Mouse (Mus musculus) midbrain, embryonic 16.5 days (tissue): ENCODE data around the gene Spg7. TPM values are rescaled to one million over a fixed set of nuclear protein-coding genes. Genes with fewer than 3 reads are reported as not detected.

Experiments
- ATAC-seq: fragments of 200-750 bp; cut with Nextera tagmentation; 2 replicates; pipeline ENCODE4 v1.8.0; 2017; ENCODE audit warnings: moderate TSS enrichment
- H3K27ac ChIP-seq: fragments of 300-500 bp; sonication (generic); 2 replicates; pipeline ENCODE4 v1.5.1; 2014; ENCODE audit warnings: mild to moderate bottlenecking, low read length, mixed read lengths
- H3K27me3 ChIP-seq: fragments of 300-500 bp; sonication (generic); 2 replicates; pipeline ENCODE4 v1.6.1; 2014; ENCODE audit warnings: low read depth, low read length, mixed read lengths; ENCODE audit not compliant: control insufficient read depth, insufficient read depth
- H3K36me3 ChIP-seq: fragments of 300-500 bp; sonication (generic); 2 replicates; pipeline ENCODE4 v1.6.1; 2014; ENCODE audit warnings: mild to moderate bottlenecking, low read length, moderate library complexity, mixed read lengths; ENCODE audit not compliant: control insufficient read depth, insufficient read depth
- H3K4me1 ChIP-seq: fragments of 300-500 bp; sonication (generic); 2 replicates; pipeline ENCODE4 v1.6.1; 2014; ENCODE audit warnings: mild to moderate bottlenecking, low read length, mixed read lengths; ENCODE audit not compliant: control insufficient read depth, insufficient read depth
- H3K4me2 ChIP-seq: fragments of 300-500 bp; sonication (generic); 2 replicates; pipeline ENCODE4 v1.6.1; 2014; ENCODE audit warnings: mild to moderate bottlenecking, low read length, mixed read lengths
- H3K4me3 ChIP-seq: fragments of 300-500 bp; sonication (generic); 2 replicates; pipeline ENCODE4 v1.5.1; 2014; ENCODE audit warnings: low read depth, mild to moderate bottlenecking, low read length, moderate library complexity, mixed read lengths
- H3K9ac ChIP-seq: fragments of 300-500 bp; sonication (generic); 2 replicates; pipeline ENCODE4 v1.6.1; 2014; ENCODE audit warnings: low read depth, low read length, mixed read lengths
- H3K9me3 ChIP-seq: fragments of 300-500 bp; sonication (generic); replicated peaks from 2 replicates; pipeline ENCODE4 v1.6.1; 2014; ENCODE audit warnings: mild to moderate bottlenecking, low read length, mixed read lengths; ENCODE audit not compliant: control insufficient read depth, poor library complexity, severe bottlenecking
- WGBS: fragments of 180-500 bp; shearing (Covaris S2); extraction: QIAGEN DNeasy Blood & Tissue Kit; methylation state at CpG from one replicate; pipeline ENCODE4 v1.1.7; 2014; 5-methylcytosine and 5-hydroxymethylcytosine counted together
- polyA plus RNA-seq: library from polyadenylated mRNA; unstranded; fragments of >200 nt; fragmentation: Nextera tagmentation; extraction: Ambion mirVana; gene quantifications from 2 replicates; pipeline ENCODE4 v1.2.1, GENCODE M21; 2015

The Spg7 gene
- polyA plus RNA-seq, 1 experiment from 2014 or later = 48.2 TPM

DNA sequence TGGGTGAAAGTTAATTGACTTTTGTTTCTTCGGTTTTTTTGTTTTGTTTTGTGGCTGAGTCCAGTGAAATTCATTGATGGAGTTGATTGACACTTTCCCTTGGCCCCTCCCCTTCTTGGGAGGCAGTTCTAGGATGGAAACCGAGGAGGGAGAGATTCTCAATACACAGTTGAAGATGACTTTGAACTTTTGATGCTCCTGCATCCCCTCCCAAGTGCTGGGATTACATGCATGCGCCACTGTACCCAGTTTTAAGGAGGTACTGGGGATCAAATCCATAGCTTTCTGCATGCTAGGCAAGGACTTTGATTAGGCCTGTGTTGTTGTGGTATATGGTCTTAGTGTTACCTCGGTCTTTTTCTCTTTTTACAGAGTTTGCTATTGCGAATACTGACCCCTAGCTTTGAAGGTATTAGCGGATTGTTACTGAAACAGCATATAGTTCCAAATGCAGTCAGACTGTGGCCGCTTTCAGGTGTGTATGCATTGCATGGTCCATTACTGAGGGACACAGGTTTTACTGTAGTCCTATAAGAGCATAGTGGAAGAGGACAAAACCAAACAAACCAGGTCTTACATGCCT lies 3.5 kb downstream of the Spg7 start:
- Histone ChIP-seq H3K36me3 (0 out of 2 replicates have a peak, but pooled peaks cover 2% of the 10 kb centered on the region), H3K27me3 (no peaks in the 10 kb centered on the region), H3K27ac (peak overlapping the region; percentile 94), H3K4me3 (peak overlapping the region; percentile 87), H3K4me1 (peaks cover 21% of the 10 kb centered on the region), H3K4me2 (peak overlapping the region; percentile 87), H3K9ac (peak overlapping the region; percentile 95), H3K9me3 (no peaks in the 10 kb centered on the region)
- 37% methylated on average over 7 of the region's 7 CpGs for WGBS
- no peak for ATAC-seq

DNA sequence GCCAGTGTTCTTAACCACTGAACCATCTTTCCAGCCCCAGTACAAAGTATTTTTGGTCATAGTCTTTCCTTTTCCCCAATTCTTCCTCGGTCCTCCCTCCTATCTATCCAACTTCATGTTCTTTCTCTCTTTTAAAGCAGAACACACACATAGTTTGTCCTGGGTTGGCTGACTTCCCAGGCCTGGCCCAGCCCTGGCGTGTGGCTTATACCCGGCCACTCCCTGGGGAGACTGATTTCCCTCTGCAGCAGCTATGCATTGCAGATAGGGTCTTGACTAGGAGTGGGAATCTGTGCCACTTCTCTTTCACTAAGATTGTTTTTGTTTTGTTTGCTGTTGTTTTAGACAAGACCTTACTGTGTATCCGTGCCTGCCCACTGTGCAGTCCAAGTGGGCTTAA lies 8.4 kb downstream of the Spg7 start:
- Histone ChIP-seq H3K4me3 (no peak overlapping the region), H3K27ac (no peak overlapping the region), H3K9me3 (no peaks in the 10 kb centered on the region), H3K4me1 (peaks cover 9% of the 10 kb centered on the region), H3K27me3 (no peaks in the 10 kb centered on the region), H3K4me2 (no peak overlapping the region), H3K36me3 (peaks cover 10% of the 10 kb centered on the region; the same call in 1 of the 2 replicates), H3K9ac (no peak overlapping the region)
- ATAC-seq = no peak
- WGBS = 77% methylated on average over 4 of the region's 4 CpGs

DNA sequence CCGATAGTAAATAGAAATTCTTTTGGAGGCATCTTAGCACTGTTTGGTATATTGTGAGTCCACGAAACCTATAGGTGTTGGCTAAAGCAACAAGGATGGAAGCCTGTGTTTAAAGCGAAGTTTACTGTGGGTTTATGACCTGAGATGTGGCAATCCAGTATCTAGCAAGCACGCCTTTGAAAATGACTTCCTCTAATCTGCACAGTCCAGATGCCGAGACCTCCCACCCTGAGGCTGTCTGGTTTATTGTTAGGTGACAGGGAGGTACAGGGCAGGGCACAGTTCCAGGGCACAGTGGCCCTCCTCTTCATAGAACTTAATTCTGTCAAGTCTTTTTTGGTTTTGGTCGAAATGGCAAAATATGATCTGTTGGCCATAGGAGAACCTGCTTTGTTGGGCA lies 14.5 kb downstream of the Spg7 start:
- WGBS = 93% methylated on average over 6 of the region's 6 CpGs
- no peaks in the 10 kb centered on the region for H3K4me1 ChIP-seq
- H3K36me3 ChIP-seq = peaks cover 26% of the 10 kb centered on the region
- no peak overlapping the region for H3K27ac ChIP-seq
- H3K9ac ChIP-seq = no peak overlapping the region
- ATAC-seq = no peak
- H3K4me3 ChIP-seq = no peak overlapping the region
- H3K27me3 ChIP-seq = no peaks in the 10 kb centered on the region
- H3K9me3 ChIP-seq = no peaks in the 10 kb centered on the region
- no peak overlapping the region for H3K4me2 ChIP-seq

GRCm38 (mm10) chr8:123082993-123083392 lies 20.3 kb downstream of the Spg7 start:
- Histone ChIP-seq H3K27me3 (no peaks in the 10 kb centered on the region), H3K4me2 (no peak overlapping the region), H3K9ac (no peak overlapping the region), H3K36me3 (peaks cover 32% of the 10 kb centered on the region), H3K27ac (no peak overlapping the region), H3K9me3 (no peaks in the 10 kb centered on the region), H3K4me1 (no peaks in the 10 kb centered on the region), H3K4me3 (no peak overlapping the region)
- WGBS = 78% methylated on average over 6 of the region's 6 CpGs
- no peak for ATAC-seq

GRCm38 (mm10) chr8:123083610-123084009 lies 20.9 kb downstream of the Spg7 start:
- no peak for ATAC-seq
- Histone ChIP-seq H3K4me3 (no peak overlapping the region), H3K4me1 (no peaks in the 10 kb centered on the region), H3K4me2 (no peak overlapping the region), H3K27ac (no peak overlapping the region), H3K9ac (no peak overlapping the region), H3K9me3 (no peaks in the 10 kb centered on the region), H3K27me3 (no peaks in the 10 kb centered on the region), H3K36me3 (peaks cover 30% of the 10 kb centered on the region)
- 84% methylated on average over 12 of the region's 12 CpGs for WGBS

GRCm38 (mm10) chr8:123087289-123087688 lies 24.5 kb downstream of the Spg7 start:
- ATAC-seq = no peak
- H3K4me1 ChIP-seq = no peaks in the 10 kb centered on the region
- no peak overlapping the region for H3K27ac ChIP-seq
- no peak overlapping the region for H3K9ac ChIP-seq
- no peaks in the 10 kb centered on the region for H3K27me3 ChIP-seq
- no peak overlapping the region for H3K4me2 ChIP-seq
- H3K9me3 ChIP-seq = no peaks in the 10 kb centered on the region
- WGBS = 89% methylated on average over 9 of the region's 9 CpGs
- peaks cover 44% of the 10 kb centered on the region for H3K36me3 ChIP-seq
- no peak overlapping the region for H3K4me3 ChIP-seq

DNA sequence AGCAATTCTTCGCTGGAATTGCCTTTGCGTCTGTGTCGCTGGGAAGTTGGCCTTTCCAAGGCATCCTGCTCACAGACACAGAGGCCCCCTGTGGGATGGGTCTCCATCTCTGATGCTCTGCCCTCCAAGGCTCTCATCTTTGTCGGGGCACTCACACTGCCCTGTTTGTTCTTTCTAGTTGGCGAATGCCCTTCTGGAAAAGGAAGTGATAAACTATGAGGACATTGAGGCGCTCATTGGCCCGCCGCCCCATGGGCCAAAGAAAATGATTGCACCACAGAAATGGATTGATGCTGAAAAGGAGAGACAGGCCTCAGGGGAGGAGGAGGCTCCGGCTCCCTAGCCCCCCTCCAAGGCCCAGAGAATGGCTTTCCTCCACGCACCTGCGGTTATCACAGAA lies 34.5 kb downstream of the Spg7 start:
- no peak overlapping the region for H3K9ac ChIP-seq
- H3K36me3 ChIP-seq = peaks cover 29% of the 10 kb centered on the region
- no peak for ATAC-seq

DNA sequence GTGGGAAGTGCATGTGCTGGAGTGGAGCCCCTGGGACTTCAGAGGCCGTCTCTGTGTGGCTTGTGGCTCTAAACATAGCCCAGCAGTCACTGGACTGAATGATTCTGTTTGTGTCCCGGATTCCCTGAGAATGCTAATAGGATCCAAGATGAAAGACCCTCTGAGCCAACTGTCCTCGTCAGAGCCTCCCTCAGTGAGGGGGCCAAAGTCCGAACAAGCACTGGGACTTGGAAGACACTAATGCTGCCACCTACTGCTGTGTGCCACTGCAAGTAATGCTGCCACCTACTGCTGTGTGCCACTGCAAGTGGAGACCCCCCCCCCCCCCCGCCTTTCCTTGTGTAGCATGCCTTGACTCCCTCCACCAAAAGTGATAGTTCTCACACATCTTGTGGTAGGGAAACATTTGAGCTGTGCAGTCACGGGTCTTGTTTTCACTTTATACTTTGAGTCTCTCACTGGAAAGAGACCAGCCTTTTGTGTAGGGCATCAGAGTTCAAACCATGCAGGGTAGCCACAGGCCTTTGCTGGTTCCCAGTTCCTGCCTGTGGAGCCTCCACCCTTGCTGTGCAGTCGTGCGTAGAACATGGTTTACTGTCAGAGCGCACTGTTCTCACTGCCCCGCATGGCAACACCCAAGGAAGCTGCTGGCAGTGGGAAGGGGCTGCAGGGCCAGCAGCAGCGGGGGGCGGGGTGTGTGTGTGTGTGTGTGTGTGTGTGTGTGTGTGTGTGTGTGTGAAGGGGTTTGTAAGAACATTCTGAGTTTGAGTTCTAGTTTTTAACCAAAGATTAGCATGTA lies 35.2 kb downstream of the Spg7 start:
- Histone ChIP-seq H3K36me3 (peaks cover 29% of the 10 kb centered on the region), H3K27me3 (no peaks in the 10 kb centered on the region), H3K9ac (no peak overlapping the region), H3K4me3 (no peak overlapping the region), H3K27ac (0 out of 2 replicates have a peak overlapping the region, but pooled peaks have one; percentile 10), H3K9me3 (no peaks in the 10 kb centered on the region), H3K4me2 (no peak overlapping the region), H3K4me1 (peaks cover 5% of the 10 kb centered on the region)
- 70% methylated on average over 12 of the region's 12 CpGs for WGBS
- no peak for ATAC-seq

More for the DNA sequence above, 34.5 kb downstream of the Spg7 start:
- Histone ChIP-seq H3K4me1 (peaks cover 5% of the 10 kb centered on the region), H3K4me2 (no peak overlapping the region), H3K4me3 (no peak overlapping the region), H3K27ac (no peak overlapping the region), H3K9me3 (no peaks in the 10 kb centered on the region), H3K27me3 (no peaks in the 10 kb centered on the region)
- WGBS = 92% methylated on average over 11 of the region's 11 CpGs

- ATAC-seq = no peak
- H3K27ac ChIP-seq = no peak overlapping the region
- H3K27me3 ChIP-seq = no peaks in the 10 kb centered on the region
- H3K9me3 ChIP-seq = no peaks in the 10 kb centered on the region
- H3K9ac ChIP-seq = no peak overlapping the region
- no peak overlapping the region for H3K4me2 ChIP-seq
- H3K4me3 ChIP-seq = no peak overlapping the region
- H3K36me3 ChIP-seq = peaks cover 21% of the 10 kb centered on the region
- 65% methylated on average over 8 of the region's 8 CpGs for WGBS
- peaks cover 16% of the 10 kb centered on the region for H3K4me1 ChIP-seq
Observed at GRCm38 (mm10) chr8:123100288-123100687, 37.5 kb downstream of the Spg7 start.
